Mouse (Mus musculus) CH12.LX (cell line): ENCODE measurements around the gene Notum. TPM values are rescaled to one million over a fixed set of nuclear protein-coding genes. Genes with fewer than 3 reads are reported as not detected.
A peak's percentile ranks its signal among the peaks of the same experiment; 100 is the strongest.

Source experiments
- DNase-seq: peaks from one replicate; pipeline ENCODE4 v3.0.0-alpha.2; 2013; ENCODE audit errors: extremely low read depth
- H3K27ac ChIP-seq: 2 replicates; pipeline ENCODE4 v1.5.1; 2012; ENCODE audit warnings: low read depth, mild to moderate bottlenecking, control low read depth, moderate library complexity; ENCODE audit not compliant: insufficient read depth
- H3K27me3 ChIP-seq: replicated peaks from 2 replicates; pipeline ENCODE3; 2012; ENCODE audit warnings: inconsistent platforms
- H3K36me3 ChIP-seq, 2 experiments: replicated peaks in 1 of 2; 2 replicates each; pipeline versions ENCODE3 to v1.6.1; 2012; ENCODE audit warnings: inconsistent platforms in 1 of 2, low read length in 1 of 2, mild to moderate bottlenecking in 1 of 2, mixed read lengths in 1 of 2, moderate library complexity in 1 of 2; ENCODE audit not compliant: control insufficient read depth in 1 of 2, insufficient read depth in 1 of 2
- H3K4me1 ChIP-seq, 2 experiments: 2 replicates each; pipeline ENCODE4 v1.6.1; 2012; ENCODE audit warnings: inconsistent platforms in 1 of 2, moderate library complexity in 1 of 2; ENCODE audit not compliant: insufficient read depth in 2 of 2, control insufficient read depth in 1 of 2
- H3K4me2 ChIP-seq: 2 replicates; pipeline ENCODE4 v1.6.1; 2012; ENCODE audit warnings: low read depth, mild to moderate bottlenecking, control low read depth; ENCODE audit not compliant: poor library complexity, insufficient read depth, severe bottlenecking
- H3K4me3 ChIP-seq, 3 experiments: fragments of 150-350 bp in 1 of 3; sonication (generic) in 1 of 3; replicated peaks in 1 of 3; 2 replicates each; pipeline versions ENCODE3 to v1.5.1; 2011 to 2012; ENCODE audit warnings: low read depth in 2 of 3, low read length in 2 of 3, mild to moderate bottlenecking in 2 of 3, moderate library complexity in 2 of 3, control low read depth in 1 of 3, improper control_type of control experiment in 1 of 3, inconsistent platforms in 1 of 3, mixed read lengths in 1 of 3; ENCODE audit not compliant: poor library complexity in 1 of 3
- H3K79me2 ChIP-seq: replicated peaks from 2 replicates; pipeline ENCODE4 v1.6.1; 2012; ENCODE audit warnings: mild to moderate bottlenecking, moderate library complexity; ENCODE audit not compliant: control insufficient read depth, poor library complexity, insufficient read depth, severe bottlenecking; ENCODE audit errors: extremely low read depth
- H3K9ac ChIP-seq: 2 replicates; pipeline ENCODE4 v1.6.1; 2012; ENCODE audit warnings: low read depth, mild to moderate bottlenecking, control low read depth, moderate library complexity; ENCODE audit not compliant: insufficient read depth
- H3K9me3 ChIP-seq: replicated peaks from 2 replicates; pipeline ENCODE3; 2012; ENCODE audit warnings: low read length, inconsistent platforms, mixed read lengths
- BHLHE40 ChIP-seq: IDR thresholded peaks from 2 replicates; pipeline ENCODE4 v1.6.1; 2011; ENCODE audit warnings: mild to moderate bottlenecking, low read depth, low read length, improper control_type of control experiment
- CTCF ChIP-seq, 2 experiments: IDR thresholded peaks in 1 of 2; conservative IDR thresholded peaks in 1 of 2; 2 replicates each; pipeline ENCODE4 v1.5.1; 2011 to 2012; ENCODE audit warnings: low read depth in 2 of 2, low read length in 2 of 2, improper control_type of control experiment in 1 of 2, inconsistent platforms in 1 of 2, mild to moderate bottlenecking in 1 of 2, moderate library complexity in 1 of 2
- E2F4 ChIP-seq: IDR thresholded peaks from 2 replicates; pipeline ENCODE4 v1.6.1; 2011; ENCODE audit warnings: low read depth, low read length, improper control_type of control experiment; ENCODE audit not compliant: insufficient replicate concordance
- ELF1 ChIP-seq: IDR thresholded peaks from 2 replicates; pipeline ENCODE4 v1.6.1; 2014; ENCODE audit warnings: low read depth, mild to moderate bottlenecking, inconsistent platforms, low read length, improper control_type of control experiment
- EP300 ChIP-seq: IDR thresholded peaks from 2 replicates; pipeline ENCODE4 v1.6.1; 2011; ENCODE audit warnings: low read length, improper control_type of control experiment
- ETS1 ChIP-seq: conservative IDR thresholded peaks from 2 replicates; pipeline ENCODE4 v1.6.1; 2012; ENCODE audit warnings: low read depth, mild to moderate bottlenecking, inconsistent platforms, low read length, improper control_type of control experiment, moderate library complexity
- GABPA ChIP-seq: IDR thresholded peaks from 2 replicates; pipeline ENCODE4 v1.6.1; 2012; ENCODE audit warnings: low read depth, low read length, improper control_type of control experiment, inconsistent platforms; ENCODE audit not compliant: insufficient replicate concordance
- HCFC1 ChIP-seq: IDR thresholded peaks from 2 replicates; pipeline ENCODE4 v1.6.1; 2012; ENCODE audit warnings: low read depth, mild to moderate bottlenecking, inconsistent platforms, low read length, improper control_type of control experiment
- JUND ChIP-seq: conservative IDR thresholded peaks from 2 replicates; pipeline ENCODE4 v1.6.1; 2011; ENCODE audit warnings: low read depth, low read length, improper control_type of control experiment
- KAT2A ChIP-seq: IDR thresholded peaks from 2 replicates; pipeline ENCODE4 v1.6.1; 2012; ENCODE audit warnings: low read length, improper control_type of control experiment, inconsistent platforms; ENCODE audit not compliant: insufficient replicate concordance
- MAFK ChIP-seq: IDR thresholded peaks from 2 replicates; pipeline ENCODE4 v1.6.1; 2011; ENCODE audit warnings: low read length, improper control_type of control experiment; ENCODE audit not compliant: insufficient replicate concordance
- MAX ChIP-seq: IDR thresholded peaks from 2 replicates; pipeline ENCODE4 v1.6.1; 2011; ENCODE audit warnings: low read length, improper control_type of control experiment
- MAZ ChIP-seq: IDR thresholded peaks from 2 replicates; pipeline ENCODE4 v1.6.1; 2012; ENCODE audit warnings: low read depth, mild to moderate bottlenecking, inconsistent platforms, low read length, improper control_type of control experiment, moderate library complexity
- MEF2A ChIP-seq: IDR thresholded peaks from 2 replicates; pipeline ENCODE4 v1.6.1; 2014; ENCODE audit warnings: low read depth, mild to moderate bottlenecking, inconsistent platforms, low read length, improper control_type of control experiment, borderline replicate concordance
- MXI1 ChIP-seq: IDR thresholded peaks from 2 replicates; pipeline ENCODE4 v1.6.1; 2011; ENCODE audit warnings: mild to moderate bottlenecking, low read depth, low read length, improper control_type of control experiment
- NELFE ChIP-seq: IDR thresholded peaks from 2 replicates; pipeline ENCODE4 v1.6.1; 2011; ENCODE audit warnings: low read depth, low read length, improper control_type of control experiment
- NRF1 ChIP-seq: IDR thresholded peaks from 2 replicates; pipeline ENCODE4 v1.6.1; 2014; ENCODE audit warnings: low read depth, mild to moderate bottlenecking, inconsistent platforms, low read length, improper control_type of control experiment, moderate library complexity
- PAX5 ChIP-seq: IDR thresholded peaks from 2 replicates; pipeline ENCODE4 v1.6.1; 2012; ENCODE audit warnings: low read length, inconsistent platforms, mixed read lengths
- POLR2A ChIP-seq: IDR thresholded peaks from 2 replicates; pipeline ENCODE4 v1.6.1; 2011; ENCODE audit warnings: low read depth, mild to moderate bottlenecking, improper control_type of control experiment, low read length
- POLR2AphosphoS2 ChIP-seq: IDR thresholded peaks from 2 replicates; pipeline ENCODE4 v1.6.1; 2011; ENCODE audit warnings: low read depth, low read length, improper control_type of control experiment
- RAD21 ChIP-seq: IDR thresholded peaks from 2 replicates; pipeline ENCODE4 v1.6.1; 2011; ENCODE audit warnings: low read depth, mild to moderate bottlenecking, low read length, improper control_type of control experiment, moderate library complexity
- RCOR1 ChIP-seq: conservative IDR thresholded peaks from 2 replicates; pipeline ENCODE4 v1.6.1; 2012; ENCODE audit warnings: low read depth, mild to moderate bottlenecking, inconsistent platforms, low read length, improper control_type of control experiment
- SIN3A ChIP-seq: IDR thresholded peaks from 2 replicates; pipeline ENCODE4 v1.6.1; 2012; ENCODE audit warnings: low read length, improper control_type of control experiment, inconsistent platforms
- SMC3 ChIP-seq: IDR thresholded peaks from 2 replicates; pipeline ENCODE4 v1.6.1; 2011; ENCODE audit warnings: low read depth, low read length, improper control_type of control experiment
- TBP ChIP-seq: conservative IDR thresholded peaks from 2 replicates; pipeline ENCODE4 v1.6.1; 2011; ENCODE audit warnings: low read depth, low read length, improper control_type of control experiment
- TCF12 ChIP-seq: IDR thresholded peaks from 2 replicates; pipeline ENCODE4 v1.6.1; 2014; ENCODE audit warnings: low read depth, mild to moderate bottlenecking, inconsistent platforms, low read length, improper control_type of control experiment
- USF1 ChIP-seq: IDR thresholded peaks from 2 replicates; pipeline ENCODE4 v1.6.1; 2014; ENCODE audit warnings: low read depth, mild to moderate bottlenecking, inconsistent platforms, low read length, improper control_type of control experiment
- USF2 ChIP-seq: conservative IDR thresholded peaks from 2 replicates; pipeline ENCODE4 v1.6.1; 2011; ENCODE audit warnings: low read depth, low read length, improper control_type of control experiment
- ZC3H11A ChIP-seq: IDR thresholded peaks from 2 replicates; pipeline ENCODE4 v1.6.1; 2012; ENCODE audit warnings: low read depth, mild to moderate bottlenecking, inconsistent platforms, low read length, improper control_type of control experiment
- ZKSCAN1 ChIP-seq: IDR thresholded peaks from 2 replicates; pipeline ENCODE4 v1.6.1; 2012; ENCODE audit warnings: low read depth, inconsistent platforms, low read length, improper control_type of control experiment, borderline replicate concordance
- ZMIZ1 ChIP-seq: IDR thresholded peaks from 2 replicates; pipeline ENCODE4 v1.6.1; 2012; ENCODE audit warnings: low read depth, mild to moderate bottlenecking, inconsistent platforms, low read length, improper control_type of control experiment
- ZNF384 ChIP-seq: IDR thresholded peaks from 2 replicates; pipeline ENCODE4 v1.6.1; 2012; ENCODE audit warnings: low read depth, low read length, improper control_type of control experiment, inconsistent platforms
- dilution Hi-C: fragments of 300-500 bp; cut with MboI; formaldehyde crosslinking; loops from 2 replicates; pipeline ENCODE4 v1.14.3; 2020; ENCODE audit warnings: low sequenced_read_pairs; ENCODE audit not compliant: extremely low pct_unique_long_range_greater_than_20kb, extremely low pct_ligation_motif_present
- in situ Hi-C: fragments of 300-500 bp; cut with MboI; formaldehyde crosslinking; loops from 3 replicates; pipeline ENCODE4 v1.14.3; 2019; ENCODE audit warnings: low sequenced_read_pairs, low pct_ligation_motif_present, low pct_unique_long_range_greater_than_20kb, mixed read lengths
- polyA plus RNA-seq: library from polyadenylated mRNA; unstranded; fragments of >175 nt; gene quantifications from 2 replicates; pipeline ENCODE4 v1.2.1, GENCODE M21; 2012; ENCODE audit warnings: low read depth; ENCODE audit not compliant: insufficient read length
- total RNA-seq, 2 experiments: library from RNA; depleted of rRNA; stranded (reverse); fragments of 300-350 nt in 1 of 2; fragments of >200 nt in 1 of 2; gene quantifications; 2 replicates each; pipeline ENCODE4 v1.2.3; 2012 to 2014

Gene Notum
- total and polyA plus RNA-seq, 3 experiments: not detected

- TF ChIP-seq TCF12: peak; percentile 20; the same call in 1 of the 2 replicates
- TF ChIP-seq USF1: no peak
- 0 out of 2 replicates have a peak, but pooled peaks have one; percentile 2 for TF ChIP-seq MAZ
- no peak; the same call in none of the 2 replicates for TF ChIP-seq RAD21
- no peak for TF ChIP-seq POLR2AphosphoS2
- peak; percentile 8; the same call in 1 of the 2 replicates for TF ChIP-seq NELFE
- no peak; the same call in 1 of the 2 replicates for TF ChIP-seq SIN3A
- TF ChIP-seq ZKSCAN1: no peak
- peak; percentile 62 for TF ChIP-seq MAX
- peak; percentile 8; the same call in 1 of the 2 replicates for TF ChIP-seq BHLHE40
- TF ChIP-seq NRF1: no peak
- TF ChIP-seq JUND: no peak
- TF ChIP-seq ZMIZ1: no peak; the same call in 1 of the 2 replicates
- no peak for TF ChIP-seq ZC3H11A
- no peak for TF ChIP-seq CTCF (conservative IDR thresholded peaks at IDR 0.05 in 1 of 2, IDR thresholded peaks at IDR 0.05 in 1 of 2; ENCODE audit: low read depth in 2 of 2, low read length in 2 of 2)
- TF ChIP-seq MEF2A: 0 out of 2 replicates have a peak, but pooled peaks have one; percentile 34
Observed at GRCm38 (mm10) chr11:120673594-120674122, 12.7 kb upstream of the Notum start (continued).

DNA sequence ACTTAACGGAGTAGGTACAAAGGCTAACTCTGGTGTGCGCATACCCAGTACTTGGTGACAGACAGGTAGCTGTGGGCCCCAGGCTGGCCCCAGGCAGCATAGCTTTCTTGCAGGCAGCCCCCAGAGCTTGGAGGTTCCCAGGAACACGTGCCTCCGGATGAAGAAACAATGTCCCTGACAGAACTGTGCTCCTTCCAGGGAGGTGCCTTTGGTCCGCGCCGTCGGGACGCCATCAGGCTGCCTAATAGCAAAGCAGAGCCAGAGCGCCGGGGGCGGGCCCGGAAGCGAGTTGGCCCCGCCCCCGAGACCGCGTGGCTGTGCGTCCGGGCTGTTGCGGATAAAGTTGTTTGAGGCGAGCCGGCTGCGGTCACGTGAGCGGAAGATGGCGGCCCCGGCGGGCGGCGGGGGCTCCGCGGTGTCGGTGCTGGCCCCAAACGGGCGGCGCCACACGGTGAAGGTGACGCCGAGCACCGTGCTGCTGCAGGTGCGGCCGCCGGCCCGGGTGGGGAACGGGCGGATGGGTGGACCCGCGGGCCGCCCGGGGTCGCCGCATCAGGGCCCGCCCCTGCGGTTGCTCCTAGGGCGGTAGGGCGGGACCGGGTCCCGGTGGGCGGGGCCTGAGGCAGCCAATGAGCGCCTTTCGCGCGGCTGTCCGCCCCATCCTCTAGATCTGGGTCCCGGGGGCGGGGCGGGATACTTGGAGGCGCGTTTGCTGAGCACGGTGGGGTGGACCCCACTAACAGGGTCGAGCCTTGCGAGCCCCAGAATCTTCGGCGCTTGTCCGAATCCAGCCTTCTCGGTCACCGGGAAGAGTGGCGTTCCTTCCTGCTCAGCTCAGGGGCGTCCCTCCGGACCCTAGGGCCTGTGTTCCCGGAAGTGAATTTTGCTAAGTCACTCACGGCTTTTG, 12.0 kb upstream of the Notum start, which contains the start of gene Aspscr1:
Gene Aspscr1 (plus strand): TSS at position 287 of the 907 bp plus-strand sequence.
- Histone ChIP-seq H3K9me3 (no peaks in the 10 kb centered on the region), H3K27me3 (no peaks in the 10 kb centered on the region), H3K27ac (peak within 1 kb of the TSS; percentile 75), H3K9ac (peak within 1 kb of the TSS; percentile 89), H3K79me2 (peaks cover 4% of the 10 kb centered on the region; the same call in 1 of the 2 replicates), H3K4me2 (peak within 1 kb of the TSS; percentile 70), H3K4me1 (peaks cover 2 to 43% of the 10 kb centered on the region in 2 experiments; a peak in 2 of 4 replicates), H3K4me3 (peak within 1 kb of the TSS; percentile 61 to 85 (median 71)), H3K36me3 (peaks cover 11 to 26% of the 10 kb centered on the region in 2 experiments)
- dilution Hi-C loops (no loop called here), in situ Hi-C loops (no loop called here)
- peak; percentile 97 for DNase-seq
- TF ChIP-seq BHLHE40 (peak; percentile 100), NELFE (peak; percentile 88), HCFC1 (peak; percentile 81), PAX5 (no peak), USF2 (peak; percentile 84), ZNF384 (no peak), TBP (0 out of 2 replicates have a peak, but pooled peaks have one; percentile 58), POLR2AphosphoS2 (no peak; the same call in 1 of the 2 replicates), E2F4 (0 out of 2 replicates have a peak, but pooled peaks have one; percentile 16), EP300 (no peak), MAX (peak; percentile 97), KAT2A (peak; percentile 68; the same call in 1 of the 2 replicates), JUND (no peak), USF1 (peak; percentile 98), ELF1 (peak; percentile 95), MXI1 (peak; percentile 97), ETS1 (peak; percentile 18; the same call in 1 of the 2 replicates), MAFK (no peak), NRF1 (peak; percentile 61), SMC3 (0 out of 2 replicates have a peak, but pooled peaks have one; percentile 12), GABPA (no peak), ZKSCAN1 (no peak; the same call in 1 of the 2 replicates), POLR2A (peak; percentile 87), TCF12 (peak; percentile 89), RCOR1 (0 out of 2 replicates have a peak, but pooled peaks have one; percentile 48)
